Mouse (Mus musculus): Measurements from ENCODE around the gene Otub1.

The Otub1 gene

DNA sequence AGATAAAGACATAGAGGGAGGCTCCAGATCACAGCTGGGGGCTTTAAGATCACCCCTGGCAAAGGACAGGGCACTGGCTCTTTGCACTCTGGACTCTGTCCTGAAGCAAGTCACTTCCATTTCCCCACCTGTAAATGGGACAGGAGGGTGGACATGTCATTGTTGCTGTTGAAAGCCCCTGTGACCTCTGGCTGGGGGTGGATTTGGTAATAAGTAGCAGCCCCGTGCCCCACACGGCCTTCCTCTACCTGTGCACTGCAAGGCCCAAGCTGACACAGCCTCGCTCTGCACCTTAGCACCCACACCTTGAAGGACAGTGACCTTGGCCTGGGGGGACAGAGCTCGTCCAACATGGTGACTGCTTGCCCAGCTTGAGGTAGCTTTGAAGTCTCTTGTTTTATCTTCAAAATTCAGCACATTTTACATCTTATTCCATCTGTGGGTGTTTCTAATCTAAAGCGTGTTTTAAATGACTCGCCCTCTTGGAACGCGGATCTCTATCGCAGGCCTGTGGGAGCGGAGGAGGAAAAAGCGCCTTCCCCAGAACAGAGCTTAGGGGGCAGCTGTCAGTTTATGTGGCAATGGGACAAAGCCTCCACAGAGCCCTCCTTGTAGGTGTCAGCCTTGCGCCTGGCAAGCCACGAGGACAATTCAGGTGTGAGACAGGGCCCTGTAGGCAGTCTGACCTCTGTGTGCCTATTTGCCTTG is 28.2 kb downstream of the Otub1 start:
- no peak for DNase-seq (ENCODE audit: low read depth, low spot score)

DNA sequence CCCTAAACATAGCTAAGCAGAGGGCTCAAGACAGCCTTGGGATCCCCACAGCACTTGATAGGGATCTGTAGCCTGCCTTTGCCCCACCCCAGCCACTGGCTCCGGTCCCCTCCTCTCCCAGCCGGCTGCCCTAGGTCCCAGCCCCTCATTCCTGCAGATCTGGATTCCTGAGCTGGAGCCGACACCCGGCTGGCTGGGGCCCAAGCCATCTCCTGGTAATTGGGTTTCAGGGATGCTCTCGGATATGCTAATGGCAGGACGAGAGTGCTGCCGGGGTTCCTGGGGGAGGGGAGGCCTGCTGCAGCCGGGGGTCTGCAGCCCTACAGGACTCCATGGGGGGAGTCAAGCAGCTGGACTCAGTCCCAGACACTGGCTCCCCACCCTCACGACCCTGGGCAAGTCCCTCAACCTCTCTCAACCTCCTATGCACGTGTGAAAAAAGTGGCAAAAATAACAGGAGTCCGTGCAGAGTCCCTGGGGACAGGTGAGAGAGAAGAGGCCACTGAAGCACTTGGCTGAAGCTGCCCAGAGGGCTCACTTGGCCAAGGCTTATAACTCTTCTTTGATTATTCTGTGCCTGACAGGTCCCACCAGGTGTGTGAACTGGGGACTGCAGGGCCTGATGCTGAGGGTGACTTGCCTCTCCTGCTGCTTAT is 29.9 kb downstream of the Otub1 start:
- no peak for DNase-seq (ENCODE audit: low read depth, low spot score)

DNA sequence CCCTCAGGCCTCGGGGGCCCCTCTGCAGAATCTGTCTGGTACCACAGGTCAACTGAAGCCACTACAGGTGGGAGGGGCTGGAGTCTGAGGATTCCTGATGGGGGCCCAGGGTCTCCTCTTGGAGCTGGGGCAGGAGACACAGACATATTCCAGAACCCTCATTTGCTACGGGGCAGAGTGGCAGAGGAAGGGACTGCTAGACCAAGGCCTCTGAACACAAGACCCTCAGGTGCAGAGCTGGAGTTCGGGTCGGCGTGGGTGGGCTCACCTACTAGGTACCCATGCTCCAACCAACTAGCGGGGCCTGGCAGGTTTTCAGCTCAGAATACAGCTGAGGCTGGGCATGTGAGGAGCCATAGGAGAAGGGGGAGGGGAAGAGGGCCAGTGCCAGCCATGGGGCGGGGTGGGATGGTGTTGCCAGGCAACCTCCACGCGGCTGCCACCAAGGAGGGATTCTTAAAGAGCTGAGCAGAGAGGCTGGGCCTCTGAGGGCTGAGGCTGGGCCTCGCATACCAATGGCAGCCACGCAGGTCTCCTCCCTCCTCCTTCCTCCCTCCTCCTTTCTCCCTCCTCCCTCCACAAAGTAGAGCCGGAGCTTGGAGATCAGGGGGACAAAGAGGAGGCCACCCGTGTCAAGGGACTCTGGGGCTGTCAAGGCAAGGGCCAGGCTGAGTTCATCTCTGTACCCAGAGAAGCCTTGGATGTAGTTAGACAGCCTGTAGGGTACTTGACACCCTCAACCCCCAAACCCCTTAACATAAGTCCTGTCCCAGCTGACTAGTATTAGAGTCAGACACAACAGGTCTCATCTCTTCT is 33.9 kb downstream of the Otub1 start:
- no peak for DNase-seq (ENCODE audit: low read depth, low spot score)

DNA sequence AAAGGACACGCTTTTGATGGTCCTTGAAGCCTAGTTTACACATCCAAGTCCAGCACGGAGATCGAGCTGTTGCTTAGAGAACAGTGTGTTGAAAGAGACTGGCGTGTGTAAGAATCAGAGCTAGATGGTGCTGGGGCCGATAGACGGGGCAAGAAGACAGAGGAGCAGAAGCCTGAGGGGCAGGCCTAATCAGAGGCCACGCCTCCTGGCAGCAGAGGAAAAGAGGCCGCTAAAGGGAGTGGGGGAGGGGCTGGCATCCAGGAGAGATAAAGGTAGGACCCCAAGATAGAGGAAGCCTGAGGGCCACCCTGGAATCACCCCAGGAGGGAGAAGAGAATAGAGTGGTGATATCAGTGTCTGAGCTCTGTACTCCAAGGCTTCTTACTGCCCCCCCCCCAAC is 34.7 kb downstream of the Otub1 start:
- no peak for DNase-seq (ENCODE audit: low read depth, low spot score)

DNA sequence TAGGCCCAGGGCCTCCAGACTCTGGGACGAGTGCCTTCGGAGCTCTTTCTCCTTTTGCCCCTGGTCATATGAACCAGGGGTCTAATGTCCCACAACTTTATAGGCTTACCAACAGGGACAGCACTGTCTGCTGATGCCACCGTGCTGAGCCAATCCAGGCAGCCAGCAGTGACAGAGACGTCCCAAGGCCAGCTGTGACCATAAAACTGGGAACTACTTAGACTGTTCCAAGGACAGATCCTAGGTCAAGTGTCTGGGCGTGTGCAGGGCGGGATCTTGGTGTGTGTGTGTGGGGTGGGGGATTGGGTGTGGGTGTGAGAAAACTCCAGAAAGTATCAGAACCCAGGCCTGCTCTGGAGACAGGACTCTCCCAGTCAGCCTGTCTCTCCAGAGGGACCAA is 35.2 kb downstream of the Otub1 start:
- peak; percentile 80 for DNase-seq (ENCODE audit: low read depth, low spot score)

DNA sequence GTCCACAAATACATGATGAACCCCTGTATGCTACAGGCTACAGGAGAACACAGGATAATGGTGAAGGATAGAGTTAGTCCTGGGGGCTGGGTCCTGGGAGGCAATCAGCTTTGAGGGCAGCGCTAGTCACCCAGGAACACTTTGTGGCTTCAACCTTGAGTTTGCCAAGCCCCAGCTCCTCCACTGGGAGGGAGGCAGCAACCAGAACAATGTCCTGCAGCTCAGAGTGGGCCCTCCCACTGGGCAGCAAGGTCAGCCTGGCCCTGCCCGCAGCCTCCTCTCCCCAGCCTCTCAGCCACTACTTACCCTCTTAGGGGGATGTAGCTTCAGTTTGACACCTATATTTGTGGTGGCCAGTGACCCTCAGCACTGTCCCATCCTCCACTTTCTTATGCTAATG is 37.7 kb downstream of the Otub1 start:
- DNase-seq (ENCODE audit: low read depth, low spot score) = no peak

DNA sequence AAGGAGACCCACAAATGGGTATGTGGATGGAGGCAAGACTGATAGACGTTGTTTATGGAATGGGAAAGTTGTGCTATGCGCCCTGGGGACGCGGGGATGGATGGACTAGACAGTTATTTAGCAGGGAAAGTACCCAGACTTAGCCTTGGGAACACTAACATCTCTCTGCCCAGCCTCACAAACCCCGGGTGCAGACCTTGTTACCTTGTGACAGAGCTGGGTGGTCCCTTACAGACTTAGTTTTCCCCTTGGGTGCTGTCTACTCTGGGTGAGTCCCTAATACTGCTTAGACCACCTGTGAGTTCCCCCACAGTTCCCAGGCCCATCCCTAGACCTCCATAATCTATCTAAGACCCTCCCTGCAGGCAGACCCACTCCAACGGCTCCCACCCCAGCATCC is 39.3 kb downstream of the Otub1 start:
- DNase-seq (ENCODE audit: low read depth, low spot score) = no peak

DNA sequence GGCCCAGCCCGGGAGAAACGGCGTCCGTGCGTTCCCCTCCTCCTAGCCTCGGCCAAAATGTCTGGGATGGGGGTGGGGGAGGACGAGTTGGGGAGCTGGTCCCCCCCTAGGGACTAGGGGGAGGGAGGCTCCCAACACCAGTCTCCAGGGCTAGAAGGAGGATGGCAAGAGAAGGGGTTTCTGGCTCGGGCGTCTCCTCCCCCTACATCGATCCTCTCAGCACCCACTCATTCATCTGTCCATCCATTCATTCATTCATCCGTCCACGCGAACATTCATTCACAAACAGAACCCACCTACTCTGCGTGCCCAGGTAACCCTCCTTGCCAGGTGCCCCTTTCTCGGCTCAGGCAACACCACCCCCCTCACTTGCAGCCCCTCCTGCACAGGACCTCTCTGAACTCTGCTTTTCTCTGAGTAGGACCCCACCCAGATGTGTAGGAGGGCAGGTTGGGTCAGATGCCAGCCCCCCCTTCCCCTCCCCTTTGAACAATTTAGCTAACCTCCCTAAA is 39.9 kb downstream of the Otub1 start:
- DNase-seq (ENCODE audit: low read depth, low spot score) = no peak

DNA sequence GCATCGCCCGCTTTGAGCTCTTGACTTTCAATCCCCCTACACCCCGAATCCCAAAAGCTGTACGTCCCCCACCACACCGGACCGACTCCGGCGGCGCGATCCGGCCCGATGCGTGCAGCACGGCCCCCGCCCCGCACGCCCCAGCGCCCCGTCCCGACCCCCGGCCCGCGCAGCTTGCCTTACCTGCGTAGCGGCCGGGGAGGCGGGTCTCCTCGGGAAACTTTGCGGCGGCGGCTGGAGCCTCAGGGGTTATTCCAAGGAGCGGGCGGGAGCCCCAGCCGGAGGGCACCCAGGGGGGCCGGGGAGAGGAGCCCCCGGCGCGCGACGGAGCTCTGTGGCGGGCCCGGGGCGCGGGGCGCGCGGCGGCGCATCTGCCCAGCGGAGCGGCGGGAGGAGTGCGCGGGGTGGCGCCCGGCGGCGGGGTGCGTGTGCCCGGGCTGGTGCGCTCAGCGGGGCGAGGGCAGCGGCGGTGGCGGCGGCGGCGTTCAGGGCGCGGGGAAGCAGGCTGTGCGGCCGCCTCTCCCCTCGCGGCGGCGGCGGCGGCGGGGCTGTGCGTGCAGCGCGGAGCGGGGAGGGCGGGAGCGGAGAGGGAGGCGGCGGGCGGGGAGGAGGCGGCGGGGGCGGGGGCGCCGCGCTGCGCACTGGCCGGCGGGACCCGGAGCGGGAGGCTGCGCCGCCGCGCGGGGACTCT is 40.5 kb downstream of the Otub1 start:
- no peak for DNase-seq (ENCODE audit: low read depth, low spot score)

DNA sequence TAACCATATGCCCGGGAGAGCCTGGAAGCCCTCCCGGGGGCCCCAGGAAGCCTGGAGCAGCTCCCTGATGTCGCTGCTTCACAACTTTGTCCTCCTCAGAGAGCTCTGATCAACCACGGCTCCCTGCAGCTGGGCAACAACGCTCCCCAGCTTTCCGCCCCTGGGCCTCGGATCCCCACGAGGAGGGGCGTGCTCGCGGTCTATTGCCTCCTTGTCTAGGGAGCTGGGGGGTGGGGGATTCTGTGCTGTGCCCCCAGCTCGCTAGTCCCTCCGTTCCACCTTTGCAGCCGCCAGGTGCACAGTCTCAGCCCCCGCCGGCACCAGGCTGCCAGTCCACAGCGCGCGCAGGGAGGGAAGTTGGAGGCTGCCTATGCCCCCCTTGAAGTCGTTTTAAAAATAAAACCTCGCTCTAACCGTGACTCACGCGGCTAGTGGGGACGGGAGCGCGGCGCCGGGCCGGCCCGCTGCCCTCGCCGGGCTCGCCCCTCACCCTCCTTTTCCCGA is 41.2 kb downstream of the Otub1 start:
- no peak for DNase-seq (ENCODE audit: low read depth, low spot score)

DNA sequence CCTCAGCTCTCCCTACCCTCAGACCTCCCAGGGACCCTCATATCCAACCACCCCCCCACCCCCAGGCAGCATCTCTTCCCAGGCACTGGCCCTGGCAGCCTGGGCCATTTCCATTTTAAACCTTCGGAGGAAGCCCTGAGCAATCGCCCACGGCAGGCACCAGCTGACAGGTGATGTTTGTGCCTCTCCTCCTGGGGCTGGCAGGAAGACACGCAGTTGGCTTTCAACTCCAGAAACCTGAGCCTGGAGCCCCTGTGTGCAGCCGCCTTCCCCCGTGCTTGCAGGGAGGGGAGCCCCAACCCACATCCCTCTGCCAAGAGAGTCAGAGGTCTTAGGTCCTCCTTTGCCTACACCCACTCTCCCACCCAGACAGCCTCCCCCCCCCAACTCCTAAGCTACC is 41.9 kb downstream of the Otub1 start:
- peak; percentile 50 for DNase-seq (ENCODE audit: low read depth, low spot score)

DNA sequence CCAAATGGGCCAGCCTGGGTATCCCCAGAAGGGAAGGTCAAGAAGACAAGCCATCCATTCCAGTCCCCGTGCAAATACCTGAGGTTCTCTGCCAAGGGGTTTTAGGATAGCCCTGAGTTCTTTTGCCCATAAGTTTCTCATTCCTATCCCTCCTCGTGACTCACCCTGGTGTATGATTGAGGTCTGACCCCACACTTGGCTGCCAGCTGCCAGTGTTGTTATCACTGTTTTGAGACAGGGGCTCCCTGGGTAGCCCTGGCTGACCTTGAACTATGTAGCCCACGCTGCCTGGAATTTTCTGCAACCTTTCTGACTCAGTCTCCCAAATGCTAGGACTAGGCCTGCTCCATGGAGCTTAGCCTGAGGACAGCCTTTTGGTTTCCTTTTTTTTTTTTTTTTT is 45.1 kb downstream of the Otub1 start:
- no peak for DNase-seq (ENCODE audit: low read depth, low spot score)

DNA sequence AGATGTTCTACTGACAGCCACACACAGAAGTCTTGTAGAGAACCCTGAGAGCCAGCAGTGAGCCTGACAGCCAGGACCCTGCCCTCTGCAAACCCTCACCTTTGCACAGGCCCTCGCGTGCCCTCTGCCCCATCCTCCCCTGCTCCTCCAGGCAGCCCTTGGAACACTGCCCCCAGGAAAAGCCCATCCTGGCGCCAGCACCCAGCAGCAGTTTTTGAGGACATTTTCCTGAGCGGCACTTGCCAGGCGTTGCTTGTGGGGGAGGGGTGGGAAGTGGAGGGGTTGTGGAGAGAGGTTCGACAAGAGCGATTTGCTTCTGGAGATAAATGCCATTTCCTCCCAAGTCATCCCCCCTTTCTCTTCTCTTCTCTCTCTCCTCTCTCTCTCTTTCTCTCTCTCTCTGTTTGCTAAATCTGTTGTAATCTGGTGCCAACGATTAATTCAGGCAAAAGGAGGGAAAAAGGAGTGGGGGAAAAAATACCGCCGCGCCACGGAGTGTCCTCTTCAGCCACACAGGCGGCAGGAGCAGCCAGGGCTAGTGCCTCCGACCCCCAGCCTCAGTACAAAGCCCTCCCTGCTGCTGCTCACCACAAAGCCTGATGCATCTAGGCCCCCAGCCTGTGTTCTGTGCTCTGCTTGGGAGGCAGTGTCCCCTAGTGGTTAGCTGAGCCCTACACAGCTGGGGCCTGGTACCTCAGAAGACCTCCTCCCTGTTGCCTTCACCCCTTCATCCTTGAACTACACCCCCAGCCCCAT is 45.8 kb downstream of the Otub1 start:
- DNase-seq (ENCODE audit: low read depth, low spot score) = no peak

DNA sequence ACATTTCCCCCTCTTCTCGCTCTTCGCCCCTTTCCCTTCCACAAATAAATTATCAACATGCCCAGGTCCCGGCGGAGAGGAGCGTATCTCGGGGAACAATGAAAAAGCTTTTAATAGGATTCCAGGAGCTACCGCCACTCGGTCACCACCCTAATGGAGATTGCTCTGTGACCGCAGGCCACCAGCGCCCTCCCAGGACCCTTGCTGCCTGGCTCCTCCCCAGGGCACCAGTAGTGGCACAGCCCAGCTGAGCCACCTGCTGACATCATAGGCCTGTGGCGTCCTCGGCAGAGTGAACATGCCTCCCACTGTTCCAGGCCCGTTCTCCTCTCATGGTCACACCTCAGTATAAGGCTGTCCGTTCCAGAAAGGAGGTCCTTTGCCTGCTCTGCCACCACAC is 48.4 kb downstream of the Otub1 start:
- DNase-seq (ENCODE audit: low read depth, low spot score) = no peak

DNA sequence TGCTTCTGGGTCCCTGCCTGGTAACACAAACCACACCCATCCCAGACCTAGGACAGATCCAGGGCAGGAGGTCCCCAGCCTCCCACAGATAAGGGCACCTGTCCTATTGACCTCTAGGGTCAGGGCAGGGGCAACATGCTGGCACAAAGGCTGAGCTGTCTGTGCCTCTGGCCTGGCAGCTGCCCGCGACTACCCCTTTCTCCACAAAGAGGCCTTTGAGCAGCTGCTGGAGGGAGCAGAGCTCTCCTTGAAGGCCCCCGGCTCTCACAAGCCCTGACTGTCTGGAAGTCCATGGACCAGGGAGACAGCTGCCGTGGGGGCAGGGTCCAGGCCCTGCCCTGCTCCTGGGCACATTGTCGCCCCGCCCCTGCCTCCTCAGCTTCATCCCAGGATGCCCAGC is 50.9 kb downstream of the Otub1 start:
- no peak for DNase-seq (ENCODE audit: low read depth, low spot score)

DNA sequence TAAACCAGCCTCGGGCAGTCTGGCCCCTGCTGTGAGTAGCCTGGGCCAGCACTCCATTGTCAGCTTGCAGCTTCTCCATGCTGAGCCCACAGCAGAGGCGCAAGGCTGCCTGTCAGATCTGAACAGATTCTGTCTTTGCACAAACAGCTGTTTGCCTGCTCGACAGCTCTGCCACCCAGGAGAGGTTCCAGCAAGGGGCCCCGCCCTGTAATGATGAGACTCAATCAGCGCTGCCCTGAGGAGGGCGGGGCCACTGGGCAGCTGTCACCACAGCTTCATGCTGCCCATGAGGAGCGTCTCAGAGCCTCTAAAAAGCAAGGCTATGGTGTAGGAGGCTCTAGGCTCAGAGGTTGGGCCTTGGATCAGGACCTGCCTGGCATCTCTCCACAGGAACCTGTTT is 52.9 kb downstream of the Otub1 start:
- DNase-seq (ENCODE audit: low read depth, low spot score) = peak; percentile 71

DNA sequence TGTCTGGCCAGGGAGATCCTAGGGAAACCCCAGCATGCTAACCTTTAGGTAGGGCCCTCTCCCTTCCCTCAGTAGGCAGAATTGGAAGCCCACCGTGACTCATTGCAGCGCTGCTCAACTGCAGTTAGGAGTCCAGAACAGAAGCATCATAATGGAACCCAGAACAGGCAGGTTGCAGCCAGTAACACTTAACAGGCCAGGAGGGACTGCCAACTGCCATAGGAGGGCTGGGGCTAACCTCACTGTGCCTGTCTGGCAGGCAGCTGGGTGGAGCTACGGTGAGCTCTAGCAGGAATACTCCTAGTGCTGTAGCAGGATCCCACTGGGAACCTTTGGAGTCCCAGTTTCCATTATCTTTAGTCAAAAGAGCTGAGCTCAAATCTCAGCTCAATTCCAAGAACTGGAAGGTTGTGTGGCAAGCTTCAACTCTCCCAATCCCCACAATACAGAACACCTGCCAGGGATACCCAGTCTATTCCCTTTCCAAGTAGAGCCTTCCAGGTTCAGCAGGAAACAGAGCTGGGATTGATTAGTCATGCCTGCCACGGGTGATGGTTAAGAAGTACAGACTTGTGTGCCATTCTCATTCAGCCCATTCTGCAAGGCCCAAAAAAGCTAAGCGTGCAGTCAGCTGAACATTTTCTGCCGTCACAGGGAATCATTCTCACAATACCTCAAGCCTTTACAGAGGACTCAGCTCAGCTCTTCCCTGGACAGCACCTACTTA is 54.0 kb downstream of the Otub1 start:
- no peak for DNase-seq (ENCODE audit: low read depth, low spot score)

DNA sequence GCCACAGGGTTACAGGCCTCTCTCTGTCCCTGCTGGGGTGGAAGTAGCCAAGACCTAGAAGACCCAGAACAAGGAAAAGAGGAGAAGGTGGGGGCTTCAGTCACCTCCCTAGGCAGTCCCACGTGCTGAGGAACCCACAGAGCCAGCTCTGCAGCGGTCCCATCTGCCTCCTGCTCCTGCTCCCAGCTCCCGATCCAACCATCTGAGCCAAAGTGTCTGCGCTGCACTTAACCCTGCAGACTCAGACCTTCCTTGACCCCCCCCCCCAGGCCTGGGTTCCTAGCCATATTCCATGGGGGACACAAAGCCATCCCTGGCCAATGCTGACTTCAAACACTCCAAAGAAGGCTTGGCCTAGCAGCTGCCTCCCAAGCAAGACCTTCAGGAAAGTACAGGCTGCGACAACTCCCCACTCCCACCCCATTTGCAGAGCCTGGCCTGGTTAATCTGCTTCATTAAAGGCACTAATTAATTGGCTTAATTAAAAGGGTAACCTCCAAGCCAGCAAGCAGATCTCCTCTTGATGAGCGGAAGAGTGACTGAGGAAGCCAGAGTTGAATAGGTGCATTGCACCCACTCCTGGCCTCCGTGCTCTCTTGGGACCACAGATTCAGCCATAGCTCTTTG is 54.7 kb downstream of the Otub1 start:
- DNase-seq (ENCODE audit: low read depth, low spot score) = no peak

DNA sequence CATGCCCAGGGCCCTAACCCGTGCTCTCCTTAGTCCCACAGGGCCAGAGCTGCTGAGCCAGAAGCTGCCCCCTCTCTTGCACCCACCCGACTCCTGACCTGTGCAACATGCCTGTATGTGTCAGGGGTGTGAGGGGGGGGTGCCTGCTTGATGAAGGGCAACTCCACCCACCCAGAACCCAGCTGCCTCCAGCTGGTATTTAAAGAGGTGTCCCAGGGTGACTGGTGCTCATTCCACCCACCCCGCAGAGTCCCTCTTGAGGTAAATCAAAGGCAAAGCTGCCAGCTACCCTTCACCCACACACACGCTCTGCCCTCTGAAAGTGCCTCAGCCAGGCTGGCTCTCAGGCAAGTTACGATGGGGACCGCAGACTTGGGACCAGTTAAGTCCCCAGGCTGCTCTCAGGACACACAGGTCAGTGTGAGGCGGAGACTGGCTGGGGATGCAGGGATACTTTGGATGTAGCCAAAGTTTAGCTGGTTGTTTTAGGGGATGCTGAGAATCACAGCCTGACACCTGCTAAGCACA is 56.9 kb downstream of the Otub1 start:
- no peak for DNase-seq (ENCODE audit: low read depth, low spot score)
